ENCODE assay signal across 20 mouse cellular contexts in the genomic region with DNA sequence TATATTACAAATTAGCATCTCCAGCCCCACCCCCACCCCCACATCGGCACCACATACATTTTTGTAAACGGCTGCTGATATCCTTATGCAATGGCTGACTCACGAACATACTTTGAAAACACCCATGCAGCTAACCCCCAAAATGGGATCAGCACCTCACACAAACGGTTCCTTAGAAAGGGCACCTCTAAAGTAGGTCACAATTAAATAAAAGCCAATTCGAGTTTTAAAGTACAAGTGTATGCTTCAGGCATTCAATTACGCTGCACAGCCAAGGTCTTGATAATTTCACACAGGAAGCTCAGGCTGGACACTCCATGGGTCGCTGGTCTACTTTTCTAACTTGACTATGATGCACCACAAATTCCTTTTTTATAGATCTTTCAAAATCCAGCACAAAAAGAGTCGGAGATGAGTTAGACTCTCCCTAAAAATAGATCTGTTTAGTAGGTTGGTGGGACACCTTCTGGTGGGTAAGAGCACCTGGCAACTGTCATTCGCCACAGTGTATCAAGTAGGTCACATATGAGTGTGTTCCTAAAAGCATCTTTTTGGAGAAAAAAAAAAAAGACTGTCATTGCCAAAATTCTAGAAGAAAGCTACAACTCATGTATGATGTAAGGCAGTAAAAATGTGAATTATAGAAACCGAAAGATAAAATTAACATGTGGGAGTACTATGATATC. TPM values are rescaled to one million over a fixed set of nuclear protein-coding genes. Genes with fewer than 3 reads are reported as not detected.
A peak's percentile ranks its signal among the peaks of the same experiment; 100 is the strongest.
DNase-seq lines count a peak whose midpoint lies in the region; ATAC-seq and TF ChIP-seq lines count a peak whose summit lies in the region.
"Had no signal": no experiment of that assay in that cellular context is flagged by ENCODE, and none has a peak within 500 bp of the region (broad histone marks: within the 10 kb centered on the region; RNA-seq: fewer than 3 reads in every experiment).

No protein-coding gene starts in this region.

- H3K9ac ChIP-seq in CH12.LX (ENCODE audit: insufficient read depth, low read depth) = no peak overlapping the region
- H3K9ac ChIP-seq: embryonic facial prominence, embryonic 13.5 days; forebrain, embryonic 12.5 days; forebrain, postnatal 0 days; heart, embryonic 13.5 days; hindbrain, embryonic 15.5 days had no signal

- H3K27me3 ChIP-seq in CH12.LX (replicated peaks) = no peaks in the 10 kb centered on the region
- no peaks in the 10 kb centered on the region for H3K27me3 ChIP-seq in thymus, adult 2 months (ENCODE audit: control insufficient read depth, insufficient read depth, low read length)
- H3K27me3 ChIP-seq: embryonic facial prominence, embryonic 13.5 days; forebrain, embryonic 12.5 days; heart, embryonic 13.5 days; hindbrain, embryonic 15.5 days had no signal

- no peaks in the 10 kb centered on the region for H3K36me3 ChIP-seq in CH12.LX (replicated peaks in 1 of 2; ENCODE audit: control insufficient read depth in 1 of 2, insufficient read depth in 1 of 2, low read length in 1 of 2)
- H3K36me3 ChIP-seq in thymus, adult 2 months (ENCODE audit: control insufficient read depth, insufficient read depth, low read length) = no peaks in the 10 kb centered on the region
- H3K36me3 ChIP-seq: embryonic facial prominence, embryonic 13.5 days; forebrain, embryonic 12.5 days; heart, embryonic 13.5 days; hindbrain, embryonic 15.5 days had no signal

- no peaks in the 10 kb centered on the region for H3K79me2 ChIP-seq in CH12.LX (replicated peaks; ENCODE audit: control insufficient read depth, extremely low read depth, insufficient read depth, poor library complexity, severe bottlenecking)

- 0 out of 4 replicates have a peak, but pooled peaks cover 0 to 2% of the 10 kb centered on the region in 2 experiments for H3K4me1 ChIP-seq in CH12.LX (ENCODE audit: control insufficient read depth in 1 of 2, insufficient read depth in 2 of 2)
- H3K4me1 ChIP-seq in thymus, adult 2 months (replicated peaks; ENCODE audit: control insufficient read depth, insufficient read depth, low read length) = peaks cover 19% of the 10 kb centered on the region

- no peak overlapping the region for H3K4me2 ChIP-seq in CH12.LX (ENCODE audit: insufficient read depth, low read depth, poor library complexity, severe bottlenecking)
- H3K4me2 ChIP-seq: embryonic facial prominence, embryonic 13.5 days; forebrain, embryonic 12.5 days; heart, embryonic 13.5 days; hindbrain, embryonic 15.5 days had no signal

- no peak for ATAC-seq in CD4-positive, CD25-positive, alpha-beta regulatory T cell, adult 4 months
- ATAC-seq: forebrain, postnatal 0 days; intestine, postnatal 0 days had no signal

- in situ Hi-C loops in CH12.LX (cut with MboI; ENCODE audit: low pct_ligation_motif_present, low pct_unique_long_range_greater_than_20kb, low sequenced_read_pairs) = no loop called here

- TF ChIP-seq POLR2A in CH12.LX (IDR thresholded peaks at IDR 0.05; ENCODE audit: low read depth, low read length) = no peak
- TF ChIP-seq POLR2A in thymus, adult 2 months (IDR thresholded peaks at IDR 0.05; ENCODE audit: control insufficient read depth, extremely low read depth, insufficient read depth, low read length, poor library complexity) = no peak

- H3K4me3 ChIP-seq in CH12.LX (replicated peaks in 1 of 3; ENCODE audit: low read depth in 2 of 3, low read length in 2 of 3, poor library complexity in 1 of 3) = no peak overlapping the region
- H3K4me3 ChIP-seq in thymus, adult 2 months (ENCODE audit: control insufficient read depth, insufficient read depth, low read length) = no peak overlapping the region
- H3K4me3 ChIP-seq: embryonic facial prominence, embryonic 13.5 days; forebrain, embryonic 12.5 days; heart, embryonic 13.5 days; hindbrain, embryonic 15.5 days had no signal

- no peak for TF ChIP-seq EP300 in CH12.LX (IDR thresholded peaks at IDR 0.05; ENCODE audit: low read length)

- peak; percentile 59 for DNase-seq in cerebellum, adult 9-10 months
- DNase-seq in cerebellum, postnatal 10 days = no peak
- DNase-seq in CH12.LX (ENCODE audit: extremely low read depth) = no peak
- DNase-seq in thymus, adult 2 months = peak; percentile 21
- peak; percentile 19 for DNase-seq in thymus, postnatal 25 days
- no peak for DNase-seq in ovary, postnatal 14 days (ENCODE audit: low spot score)
- DNase-seq: adrenal gland, adult 8-10 months; adrenal gland, postnatal 36 days; cerebellum, adult 11-12 months; forebrain, postnatal 0 days; gastrocnemius, postnatal 36 days; heart, adult 18-20 months; heart, postnatal 36 days had no signal

- no peaks in the 10 kb centered on the region for H3K9me3 ChIP-seq in CH12.LX (replicated peaks; ENCODE audit: low read length)
- H3K9me3 ChIP-seq: embryonic facial prominence, embryonic 13.5 days; forebrain, embryonic 12.5 days; G1E; heart, embryonic 13.5 days; hindbrain, embryonic 15.5 days had no signal

- peak; percentile 11 for TF ChIP-seq RAD21 in CH12.LX (IDR thresholded peaks at IDR 0.05; ENCODE audit: low read depth, low read length)

- WGBS in thymus, adult 2 months = 77% methylated on average over 10 of the region's 10 CpGs

- peak in 1 of 2 experiments; percentile 21; a peak in 2 of 4 replicates for TF ChIP-seq CTCF in CH12.LX (conservative IDR thresholded peaks at IDR 0.05 in 1 of 2, IDR thresholded peaks at IDR 0.05 in 1 of 2; ENCODE audit: low read depth in 2 of 2, low read length in 2 of 2)
- no peak for TF ChIP-seq CTCF in thymus, adult 2 months (IDR thresholded peaks at IDR 0.05; ENCODE audit: borderline replicate concordance, control insufficient read depth, extremely low read depth, insufficient read depth, low read length, poor library complexity)

- dilution Hi-C loops in CH12.LX (cut with MboI; ENCODE audit: extremely low pct_ligation_motif_present, extremely low pct_unique_long_range_greater_than_20kb, low sequenced_read_pairs) = no loop called here

- no peak overlapping the region for H3K27ac ChIP-seq in CH12.LX (ENCODE audit: insufficient read depth, low read depth)
- H3K27ac ChIP-seq in thymus, adult 2 months (ENCODE audit: control insufficient read depth, insufficient read depth, low read length) = peak overlapping the region; percentile 68
- H3K27ac ChIP-seq: embryonic facial prominence, embryonic 13.5 days; forebrain, embryonic 12.5 days; heart, embryonic 13.5 days; hindbrain, embryonic 15.5 days had no signal

TF ChIP-seq in CH12.LX, 34 proteins besides CTCF, POLR2A, EP300 and RAD21:
- TF ChIP-seq TCF12 (IDR thresholded peaks at IDR 0.05; ENCODE audit: low read depth, low read length) (no peak), SMC3 (IDR thresholded peaks at IDR 0.05; ENCODE audit: low read depth, low read length) (peak; percentile 14; the same call in 1 of the 2 replicates), E2F4 (IDR thresholded peaks at IDR 0.05; ENCODE audit: insufficient replicate concordance, low read depth, low read length) (no peak)
TF ChIP-seq in CH12.LX: peak in this region for 1.

RNA-seq across cellular contexts. Expression of a gene that starts 25.7 kb away (rescaled TPM):
- total RNA-seq in CH12.LX (2012; rRNA removed) (4.1 and 4.5 TPM in 2 replicates), CH12.LX (2014; rRNA removed) (2.6 and 3.2 TPM in 2 replicates)
- 29.2 and 34.6 TPM in 2 replicates for polyA plus RNA-seq in CH12.LX (2012; ENCODE audit: insufficient read length, low read depth)
- 34.3 and 44.7 TPM in 2 replicates for polyA plus RNA-seq in thymus, adult 2 months (2012; rRNA removed)
- 1 to 10 TPM; 1.1 to 5.5 TPM for polyA plus RNA-seq in CD4-positive, CD25-positive, alpha-beta regulatory T cell, adult 4 months (2017; shearing (Covaris generic))

RNA-seq across cellular contexts. Expression of a gene that starts 52.8 kb away (rescaled TPM):
- total RNA-seq in CH12.LX (2012; rRNA removed) = 0.92 and 1.7 TPM in 2 replicates
- total RNA-seq in CH12.LX (2014; rRNA removed) = 1.9 and 2.0 TPM in 2 replicates
- 2.9 and 3.7 TPM in 2 replicates for polyA plus RNA-seq in CH12.LX (2012; ENCODE audit: insufficient read length, low read depth)
- polyA plus RNA-seq in thymus, adult 2 months (2012; rRNA removed) = 5.0 TPM in 2 replicates
- polyA plus RNA-seq in CD4-positive, CD25-positive, alpha-beta regulatory T cell, adult 4 months (2017; shearing (Covaris generic)) = 1 to 10 TPM; 7.0 to 8.1 TPM

Comparison
In these comparisons a context has a peak if more than half of its experiments do, and no peak if none do; other contexts are left out.
1. DNase-seq: peak in cerebellum, adult 9-10 months (single experiment), thymus, adult 2 months (single experiment) and thymus, postnatal 25 days (single experiment); none in cerebellum, postnatal 10 days (0 of 2), CH12.LX (single experiment) and ovary, postnatal 14 days (single experiment).